Mouse (Mus musculus) embryo, embryonic 9.5 days (tissue): ENCODE results near the gene Nav2.

Experiments
- DNase-seq: peaks from one replicate; pipeline ENCODE4 v3.0.0-alpha.2; 2017; ENCODE audit errors: extremely low spot score

The Nav2 gene

GRCm38 (mm10) chr7:49000816-49001215, 92.3 kb downstream of the Nav2 start:
- no peak for DNase-seq

GRCm38 (mm10) chr7:49004402-49004801, 95.9 kb downstream of the Nav2 start:
- no peak for DNase-seq

GRCm38 (mm10) chr7:49006886-49007285, 98.4 kb downstream of the Nav2 start:
- no peak for DNase-seq

GRCm38 (mm10) chr7:49010739-49011138, 102.2 kb downstream of the Nav2 start:
- DNase-seq, result no peak

GRCm38 (mm10) chr7:49012027-49012426, 103.5 kb downstream of the Nav2 start:
- no peak for DNase-seq

- DNase-seq, result no peak
Observed at GRCm38 (mm10) chr7:49014480-49014879, 106.0 kb downstream of the Nav2 start.

- DNase-seq, result no peak
Observed at GRCm38 (mm10) chr7:49015297-49015696, 106.8 kb downstream of the Nav2 start.

- no peak for DNase-seq
Observed at GRCm38 (mm10) chr7:49016088-49016487, 107.6 kb downstream of the Nav2 start.

- DNase-seq, result no peak
Observed at GRCm38 (mm10) chr7:49017794-49018193, 109.3 kb downstream of the Nav2 start.

GRCm38 (mm10) chr7:49018478-49018914, 110.0 kb downstream of the Nav2 start:
- no peak for DNase-seq

- DNase-seq, result no peak
Observed at GRCm38 (mm10) chr7:49025026-49025815, 116.7 kb downstream of the Nav2 start.

GRCm38 (mm10) chr7:49025991-49026390, 117.5 kb downstream of the Nav2 start:
- no peak for DNase-seq

- DNase-seq, result no peak
Observed at GRCm38 (mm10) chr7:49026466-49026865, 118.0 kb downstream of the Nav2 start.

- DNase-seq, result no peak
Observed at GRCm38 (mm10) chr7:49029282-49030012, 120.9 kb downstream of the Nav2 start.

GRCm38 (mm10) chr7:49032216-49032615, 123.7 kb downstream of the Nav2 start:
- no peak for DNase-seq

- DNase-seq, result no peak
Observed at GRCm38 (mm10) chr7:49034253-49034652, 125.7 kb downstream of the Nav2 start.

GRCm38 (mm10) chr7:49040163-49040562, 131.6 kb downstream of the Nav2 start:
- DNase-seq, result no peak

GRCm38 (mm10) chr7:49041334-49042070, 133.0 kb downstream of the Nav2 start:
- no peak for DNase-seq

GRCm38 (mm10) chr7:49045499-49046346, 137.2 kb downstream of the Nav2 start:
- DNase-seq, result no peak

- no peak for DNase-seq
Observed at GRCm38 (mm10) chr7:49046347-49046989, 138.0 kb downstream of the Nav2 start.

- no peak for DNase-seq
Observed at GRCm38 (mm10) chr7:49047336-49047735, 138.8 kb downstream of the Nav2 start.
